Mouse (Mus musculus) CH12.LX (cell line): ENCODE results near the gene Hoxd1.

ENCODE experiments used
- CTCF ChIP-seq, 2 experiments: IDR thresholded peaks in 1 of 2; conservative IDR thresholded peaks in 1 of 2; 2 replicates each; pipeline ENCODE4 v1.5.1; 2011 to 2012; ENCODE audit warnings: low read depth in 2 of 2, low read length in 2 of 2, improper control_type of control experiment in 1 of 2, inconsistent platforms in 1 of 2, mild to moderate bottlenecking in 1 of 2, moderate library complexity in 1 of 2
- HCFC1 ChIP-seq: IDR thresholded peaks from 2 replicates; pipeline ENCODE4 v1.6.1; 2012; ENCODE audit warnings: low read depth, mild to moderate bottlenecking, inconsistent platforms, low read length, improper control_type of control experiment
- ZKSCAN1 ChIP-seq: IDR thresholded peaks from 2 replicates; pipeline ENCODE4 v1.6.1; 2012; ENCODE audit warnings: low read depth, inconsistent platforms, low read length, improper control_type of control experiment, borderline replicate concordance

DNA sequence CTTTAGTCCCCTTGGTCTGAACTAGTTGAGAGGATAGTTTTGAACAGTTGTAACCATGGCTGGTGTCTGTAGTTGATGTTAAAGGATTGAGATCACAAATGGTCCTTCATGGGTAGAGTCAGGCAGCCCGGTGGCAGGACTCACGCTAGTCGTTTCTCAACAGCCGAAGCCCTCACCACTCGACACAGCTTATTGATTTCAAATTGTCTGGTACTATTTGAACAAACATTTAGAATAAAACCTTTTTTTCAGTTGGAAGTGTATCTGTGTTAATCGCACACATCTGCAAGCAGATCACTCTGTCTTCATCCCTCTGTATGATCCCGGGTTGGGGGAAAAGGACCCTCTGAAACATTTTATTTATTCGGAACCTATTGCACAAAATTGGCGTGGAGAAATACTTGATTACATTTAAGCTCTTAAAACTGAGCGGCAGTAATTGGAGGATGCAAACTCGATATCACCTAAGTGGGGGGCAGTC, 15.1 kb upstream of the Hoxd1 start:
- TF ChIP-seq CTCF (conservative IDR thresholded peaks at IDR 0.05 in 1 of 2, IDR thresholded peaks at IDR 0.05 in 1 of 2; ENCODE audit: low read depth in 2 of 2, low read length in 2 of 2) = no peak
- TF ChIP-seq ZKSCAN1 = no peak
- TF ChIP-seq HCFC1 = no peak
